Mouse (Mus musculus) bone marrow, adult 2 months (tissue): ENCODE results near the gene Hist1h2ac.

Experiments used
- CTCF ChIP-seq: fragments of 200-500 bp; IDR thresholded peaks from 2 replicates; pipeline ENCODE4 v1.5.1; 2011; ENCODE audit warnings: low read length, control low read depth; ENCODE audit not compliant: control insufficient read depth, insufficient read depth
- POLR2A ChIP-seq: fragments of 200-500 bp; IDR thresholded peaks from 2 replicates; pipeline ENCODE4 v1.6.1; 2011; ENCODE audit warnings: low read depth, mild to moderate bottlenecking, control low read depth, low read length, borderline replicate concordance; ENCODE audit not compliant: control insufficient read depth

DNA sequence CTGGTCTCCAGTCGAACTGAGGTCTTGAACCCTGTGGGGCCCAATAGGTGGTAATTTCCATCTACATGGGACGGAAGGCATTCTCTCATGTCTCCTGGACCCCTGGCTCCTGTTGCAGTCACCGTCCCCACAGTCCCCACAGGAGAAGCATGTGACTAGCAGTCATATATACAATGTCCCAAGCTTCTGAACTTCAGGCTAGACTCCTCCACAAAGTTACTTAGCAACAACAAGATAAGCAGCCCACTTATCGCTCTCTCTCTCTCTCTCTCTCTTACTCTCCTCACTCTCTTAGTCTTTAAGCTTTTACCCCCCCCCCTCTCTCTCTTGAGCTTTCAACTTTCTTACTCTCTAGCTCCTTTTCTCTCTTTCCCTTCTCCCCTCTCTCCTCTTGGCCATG, 40.5 kb upstream of the Hist1h2ac start:
- TF ChIP-seq CTCF, result no peak
- no peak for TF ChIP-seq POLR2A
